Mouse (Mus musculus): ENCODE data around the gene Psmd14.
A peak's percentile ranks its signal among the peaks of the same experiment; 100 is the strongest.

The Psmd14 gene

GRCm38 (mm10) chr2:61711108-61712040 lies at the start of gene Psmd14:
TSS of gene Psmd14 (plus strand) at chr2:61711694.
- peak; percentile 99 for DNase-seq

- DNase-seq = no peak
These were observed 48.7 kb upstream of the Psmd14 start for GRCm38 (mm10) chr2:61662833-61663232.

- no peak for DNase-seq
These were observed 47.8 kb upstream of the Psmd14 start for GRCm38 (mm10) chr2:61663573-61664241.

GRCm38 (mm10) chr2:61667420-61667819 lies 44.1 kb upstream of the Psmd14 start:
- DNase-seq = no peak

- no peak for DNase-seq
These were observed 43.2 kb upstream of the Psmd14 start for GRCm38 (mm10) chr2:61668260-61668659.

GRCm38 (mm10) chr2:61674555-61674954 lies 36.9 kb upstream of the Psmd14 start:
- DNase-seq = no peak

GRCm38 (mm10) chr2:61681572-61681971 lies 29.9 kb upstream of the Psmd14 start:
- no peak for DNase-seq

- no peak for DNase-seq
These were observed 25.0 kb upstream of the Psmd14 start for GRCm38 (mm10) chr2:61686533-61686932.

- no peak for DNase-seq
These were observed 22.4 kb upstream of the Psmd14 start for GRCm38 (mm10) chr2:61689086-61689485.

GRCm38 (mm10) chr2:61709570-61709969 lies 1.9 kb upstream of the Psmd14 start:
- DNase-seq = no peak

GRCm38 (mm10) chr2:61712526-61712925 lies 1.0 kb downstream of the Psmd14 start:
- DNase-seq = no peak

GRCm38 (mm10) chr2:61722401-61722982 lies 11.0 kb downstream of the Psmd14 start:
- DNase-seq = no peak

- no peak for DNase-seq
These were observed 21.4 kb downstream of the Psmd14 start for GRCm38 (mm10) chr2:61732802-61733486.

GRCm38 (mm10) chr2:61734175-61734574 lies 22.7 kb downstream of the Psmd14 start:
- no peak for DNase-seq

- DNase-seq = peak; percentile 66
These were observed 34.6 kb downstream of the Psmd14 start for GRCm38 (mm10) chr2:61746051-61746450.

- DNase-seq = peak; percentile 74
These were observed 35.1 kb downstream of the Psmd14 start for GRCm38 (mm10) chr2:61746580-61746979.

- peak; percentile 55 for DNase-seq
These were observed 35.9 kb downstream of the Psmd14 start for GRCm38 (mm10) chr2:61747411-61747810.

GRCm38 (mm10) chr2:61750702-61751101 lies 39.2 kb downstream of the Psmd14 start:
- no peak for DNase-seq

GRCm38 (mm10) chr2:61751286-61751685 lies 39.8 kb downstream of the Psmd14 start:
- no peak for DNase-seq

- no peak for DNase-seq
These were observed 40.9 kb downstream of the Psmd14 start for GRCm38 (mm10) chr2:61752362-61752761.

GRCm38 (mm10) chr2:61754989-61755388 lies 43.5 kb downstream of the Psmd14 start:
- DNase-seq = no peak

GRCm38 (mm10) chr2:61759234-61759855 lies 47.9 kb downstream of the Psmd14 start:
- peak; percentile 72 for DNase-seq

GRCm38 (mm10) chr2:61760044-61760443 lies 48.5 kb downstream of the Psmd14 start:
- no peak for DNase-seq

Measured in heart, adult 11 months (tissue).